Mouse (Mus musculus) gastrocnemius, adult 18-20 months (tissue): ENCODE results near the gene Foxn3. TPM values are rescaled to one million over a fixed set of nuclear protein-coding genes. Genes with fewer than 3 reads are reported as not detected.

Experiments used
- DNase-seq: peaks from one replicate; pipeline ENCODE4 v3.0.0; 2021; ENCODE audit warnings: low spot score
- total RNA-seq, 2 experiments: library from RNA; stranded (reverse); gene quantifications; 2 replicates each; pipeline ENCODE4 v1.2.3; 2021

Gene Foxn3
- total RNA-seq, 2 experiments from 2014 or later = 187 to 214 TPM

DNA sequence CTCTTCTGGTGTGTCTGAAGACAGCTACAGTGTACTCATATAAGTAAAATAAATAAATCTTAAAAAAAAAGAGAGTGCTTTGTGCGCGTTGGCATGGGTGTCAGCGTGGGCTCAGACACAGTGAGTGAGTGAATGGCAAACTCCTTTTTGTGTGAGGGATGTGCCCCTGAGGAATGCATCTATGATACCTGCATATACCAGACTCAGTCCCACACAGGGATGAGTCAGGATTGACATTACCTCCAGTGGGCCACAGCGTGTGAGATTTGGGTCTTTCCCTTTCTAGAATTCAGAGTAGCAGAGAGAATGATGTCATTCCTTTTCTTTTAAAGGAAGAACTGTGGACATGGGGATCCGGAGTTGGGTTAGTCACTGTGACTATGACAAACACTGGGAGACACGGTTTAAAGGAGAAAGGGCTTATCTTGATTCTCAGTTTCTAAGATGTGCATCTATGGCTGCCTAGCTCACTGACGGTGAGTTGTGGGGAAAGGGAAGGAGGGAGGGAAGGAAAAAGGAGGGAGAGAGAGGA is 380.1 kb downstream of the Foxn3 start:
- no peak for DNase-seq

DNA sequence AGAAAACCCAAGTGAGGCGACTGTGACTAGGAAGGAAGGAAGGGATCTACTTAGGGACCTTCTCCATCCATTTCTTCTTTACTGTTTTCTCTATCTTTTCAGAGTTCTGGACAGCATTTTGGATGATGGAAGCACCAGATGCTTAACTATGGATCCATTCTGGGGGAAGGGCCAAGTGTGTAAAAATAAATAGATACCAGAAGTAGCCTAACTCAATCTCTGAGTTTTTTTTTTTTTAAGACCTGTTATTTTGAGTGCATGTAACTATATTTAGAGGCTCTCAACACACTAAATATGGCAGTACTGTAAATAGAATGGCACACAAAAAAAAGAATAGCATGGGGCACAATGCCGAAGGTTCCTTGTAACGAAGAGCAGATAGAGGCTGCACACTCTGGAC is 381.0 kb downstream of the Foxn3 start:
- DNase-seq = no peak

DNA sequence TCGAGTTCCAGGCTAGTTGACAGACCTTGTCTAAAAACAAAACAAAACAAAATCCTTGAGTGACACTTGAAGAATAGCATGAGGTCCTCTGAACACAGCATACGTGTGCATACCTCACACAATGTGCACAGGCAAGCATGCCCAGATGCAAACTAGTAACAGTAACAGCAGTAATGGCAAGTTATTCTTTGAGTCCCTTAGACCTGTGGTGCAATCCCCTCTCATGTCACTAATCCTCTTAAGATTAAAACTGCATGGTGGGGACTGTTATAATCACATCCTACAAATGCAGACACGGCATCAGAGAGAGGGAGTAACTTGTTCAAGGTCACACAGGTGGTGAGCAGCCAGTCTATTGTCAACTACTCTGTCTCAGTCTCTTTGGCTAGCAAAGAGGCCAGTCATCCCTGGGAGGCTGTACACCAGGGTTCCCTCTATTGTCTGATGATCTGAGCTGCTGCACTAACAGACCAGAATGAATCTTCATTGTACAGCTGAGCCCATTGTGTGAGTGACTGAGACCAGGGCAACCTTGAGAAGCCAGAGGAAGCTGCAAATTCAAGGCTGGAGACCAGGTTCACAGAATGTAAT is 383.1 kb downstream of the Foxn3 start:
- no peak for DNase-seq

DNA sequence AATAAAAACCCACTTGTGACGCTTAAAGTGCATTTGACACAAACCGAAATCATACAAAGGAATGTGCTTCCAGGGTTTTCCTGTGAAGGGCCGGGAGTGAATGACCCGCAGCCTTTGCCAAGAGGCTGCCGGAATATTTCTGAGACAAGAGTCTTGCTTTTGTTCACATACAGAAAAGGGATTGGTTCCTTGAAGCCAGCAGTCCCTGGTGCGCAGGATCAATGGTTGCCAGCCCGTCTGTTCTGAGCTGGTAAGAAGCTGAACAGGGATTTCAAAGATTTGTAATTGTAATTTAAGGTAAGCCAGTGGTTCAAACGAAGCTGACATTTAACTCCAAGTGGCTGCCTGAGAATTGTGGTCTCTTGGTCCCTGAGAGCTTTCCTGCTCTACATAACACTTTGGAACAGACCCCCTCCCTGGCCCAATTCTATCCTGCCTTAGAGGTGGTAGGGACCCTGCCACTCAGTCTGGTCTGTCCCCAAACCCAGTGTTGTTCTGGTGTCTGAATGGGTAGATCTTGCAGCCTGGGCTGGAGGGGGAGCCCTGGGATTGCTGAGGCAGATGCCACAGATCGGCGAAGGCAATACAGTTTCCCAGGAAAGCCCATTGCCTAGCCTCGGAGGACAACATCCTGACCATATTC is 388.3 kb downstream of the Foxn3 start:
- no peak for DNase-seq

DNA sequence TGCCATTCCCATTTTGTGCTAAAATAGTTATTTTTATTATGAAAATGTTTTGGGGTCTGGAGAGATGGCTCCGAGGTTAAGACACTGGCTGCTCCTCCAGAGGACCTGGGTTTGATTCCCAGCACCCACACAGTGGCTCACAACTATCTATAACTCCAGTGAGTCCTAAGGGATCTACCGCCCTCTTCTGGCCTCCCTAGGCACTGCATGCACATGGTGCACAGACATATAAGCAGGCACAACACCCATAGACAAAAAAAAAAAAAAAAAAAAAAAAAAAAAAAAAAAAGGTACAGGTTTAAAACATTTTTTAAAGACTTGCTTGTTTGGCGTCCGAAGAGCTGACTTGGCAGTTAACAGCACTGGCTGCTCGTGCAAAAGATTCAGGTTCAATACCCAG is 391.2 kb downstream of the Foxn3 start:
- DNase-seq = no peak

DNA sequence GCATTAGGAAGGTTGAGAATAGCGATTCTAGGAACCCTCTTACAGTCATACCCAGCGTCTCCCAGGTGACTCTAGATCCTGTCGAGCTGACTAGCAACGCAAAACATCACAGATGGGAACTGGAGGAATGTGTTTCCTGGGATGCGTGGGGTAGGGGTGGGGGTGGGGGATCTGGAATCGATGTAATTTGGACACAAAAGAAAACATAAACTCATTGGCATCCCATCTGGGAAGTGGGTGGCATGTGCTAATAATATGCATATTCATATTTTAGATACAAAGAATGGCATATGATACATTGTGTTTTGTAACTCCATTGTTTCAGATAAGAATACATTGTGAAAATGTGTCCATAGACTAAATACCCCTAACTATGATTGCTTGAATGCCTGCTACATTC is 393.5 kb downstream of the Foxn3 start:
- DNase-seq = no peak

DNA sequence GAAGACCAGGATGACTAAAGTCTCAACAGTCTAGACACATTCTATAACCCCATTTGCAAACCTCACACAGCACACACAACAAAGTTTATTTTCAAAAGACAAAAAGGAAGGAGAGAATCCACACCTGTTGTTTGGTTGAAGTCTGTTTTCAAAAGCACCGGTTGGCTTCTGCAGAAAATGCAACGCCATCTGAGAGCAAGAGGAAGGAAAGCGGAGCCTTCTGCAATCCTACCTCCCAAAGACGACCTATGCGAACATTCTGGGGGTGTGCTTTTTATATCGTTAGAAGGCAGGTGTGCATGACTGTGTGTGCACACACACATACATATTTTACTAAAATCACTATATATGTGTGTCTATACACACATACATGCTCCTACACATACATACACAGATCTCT is 397.3 kb downstream of the Foxn3 start:
- DNase-seq = no peak

DNA sequence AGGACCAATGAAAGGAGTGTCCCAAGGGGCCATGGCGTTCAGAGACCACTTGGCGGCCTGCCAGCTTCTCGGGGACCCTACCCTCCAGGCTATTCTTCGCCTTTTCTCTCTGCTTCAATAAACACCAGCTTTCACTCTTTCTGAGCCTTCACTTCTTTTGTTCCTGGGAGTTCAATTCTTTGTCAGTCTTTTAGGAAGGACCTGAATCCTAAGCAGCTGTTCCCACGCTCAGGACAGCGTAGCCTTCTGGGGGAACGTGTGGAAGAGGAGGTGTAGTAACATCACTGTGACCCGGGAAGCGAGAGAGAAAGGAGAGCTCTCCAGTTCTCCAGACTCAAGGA is 400.1 kb downstream of the Foxn3 start:
- no peak for DNase-seq

DNA sequence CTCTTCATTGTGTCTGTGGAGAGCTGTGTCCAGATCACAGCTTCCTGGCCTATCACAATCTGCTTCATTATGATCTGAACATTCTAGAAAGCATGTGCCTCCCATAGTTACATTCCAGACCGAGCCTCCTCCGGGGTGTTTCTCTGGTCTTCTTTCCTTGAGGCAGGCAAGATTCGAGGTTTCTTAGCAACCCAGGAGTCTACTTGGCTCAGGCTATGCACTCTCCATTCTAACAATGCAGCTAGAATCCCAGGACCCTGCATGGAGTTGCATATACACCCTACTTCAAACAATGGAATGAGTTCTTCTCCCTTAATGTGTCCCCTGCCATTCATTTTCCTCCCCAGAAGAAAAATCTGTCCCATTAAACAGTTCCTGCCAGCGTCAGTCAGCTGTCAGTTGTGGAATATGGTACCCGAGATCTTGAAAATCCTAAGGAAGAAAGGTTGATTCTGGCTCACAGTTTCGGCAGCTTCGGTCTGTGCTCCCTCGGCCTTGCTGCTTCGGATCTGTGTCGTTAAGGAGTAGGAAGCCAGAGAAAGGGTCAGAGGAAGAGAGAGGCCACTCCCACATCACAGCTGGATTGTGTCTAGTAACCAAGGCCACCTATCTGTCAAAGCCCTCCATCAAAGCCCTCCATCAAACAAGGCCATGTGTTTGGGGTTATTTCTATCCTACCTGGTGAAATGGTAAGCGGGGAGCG is 400.6 kb downstream of the Foxn3 start:
- no peak for DNase-seq

DNA sequence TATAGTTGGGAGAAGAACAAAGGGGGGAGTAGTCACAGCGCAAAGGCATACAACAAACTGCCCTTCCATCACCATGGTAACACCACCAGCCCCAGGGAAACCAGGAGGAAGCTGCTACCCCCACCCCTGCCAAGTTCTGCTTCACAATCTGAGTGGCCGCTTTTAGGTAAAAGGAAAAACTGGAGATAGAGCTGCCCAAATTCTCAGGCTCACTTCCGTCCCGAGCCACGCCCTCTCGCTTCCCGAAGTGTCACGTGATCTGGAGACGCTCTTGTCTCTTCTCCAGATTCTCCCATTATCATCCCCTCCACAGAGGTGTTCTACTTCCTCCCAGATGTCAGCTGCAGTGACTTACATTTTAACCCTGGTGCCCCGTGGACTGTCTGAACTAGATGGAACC is 401.2 kb downstream of the Foxn3 start:
- no peak for DNase-seq

DNA sequence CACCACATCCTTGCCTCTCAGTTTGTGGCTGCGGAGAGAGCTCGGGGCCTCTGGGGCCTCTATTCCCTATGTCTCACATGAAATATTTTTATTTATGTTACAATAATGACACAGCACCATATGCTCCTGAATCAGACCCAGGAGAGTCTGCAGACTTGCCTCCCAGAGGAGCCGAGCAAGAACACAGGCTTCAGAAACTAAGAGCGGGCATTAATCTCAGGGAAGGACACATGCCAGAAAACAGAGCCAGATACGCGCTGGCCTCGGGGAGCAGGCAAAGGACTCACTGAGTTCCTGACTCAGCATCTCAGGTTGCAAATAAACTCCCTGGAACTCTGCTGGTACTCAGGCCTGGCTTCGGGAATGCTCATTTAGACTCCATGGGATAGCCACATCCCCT is 403.3 kb downstream of the Foxn3 start:
- peak; percentile 74 for DNase-seq

DNA sequence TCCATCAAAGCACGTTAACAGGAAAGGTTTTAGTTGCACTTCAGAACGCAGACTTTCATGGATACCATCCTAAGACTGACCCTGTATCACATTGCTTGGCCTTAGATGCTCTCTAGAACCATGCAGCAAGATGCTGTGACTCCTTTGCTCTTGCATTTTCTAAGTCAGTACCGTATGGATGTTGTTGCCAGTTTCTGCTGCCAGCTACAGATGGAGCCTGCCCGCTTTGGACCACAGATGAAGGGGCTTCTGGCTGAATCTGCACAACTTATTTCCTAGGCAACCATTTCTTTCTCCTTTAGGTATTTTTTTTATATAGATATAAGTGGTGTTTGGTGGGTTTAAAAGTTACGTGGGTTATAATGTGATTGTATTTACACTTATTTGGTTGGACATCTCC is 407.5 kb downstream of the Foxn3 start:
- DNase-seq = no peak

DNA sequence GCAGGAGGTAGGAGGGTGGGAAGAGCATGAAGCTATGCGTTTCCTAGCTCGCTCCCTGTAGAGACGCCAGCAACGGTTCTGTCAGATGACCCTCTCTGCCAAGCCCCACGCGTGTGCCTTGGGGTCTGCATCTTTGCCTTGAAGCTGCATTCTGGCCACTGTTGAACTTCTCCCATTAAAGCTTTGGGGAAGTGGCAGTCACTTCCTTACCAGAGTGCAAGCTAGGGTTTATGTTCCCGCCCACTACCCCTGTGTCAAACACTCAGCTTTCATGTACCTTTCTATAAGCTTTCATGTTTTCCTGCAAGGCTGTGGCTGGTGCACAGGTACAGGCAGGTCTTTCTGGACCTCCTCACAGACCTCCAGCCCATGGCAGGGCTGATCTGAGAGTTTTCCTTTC is 409.2 kb downstream of the Foxn3 start:
- DNase-seq = no peak

DNA sequence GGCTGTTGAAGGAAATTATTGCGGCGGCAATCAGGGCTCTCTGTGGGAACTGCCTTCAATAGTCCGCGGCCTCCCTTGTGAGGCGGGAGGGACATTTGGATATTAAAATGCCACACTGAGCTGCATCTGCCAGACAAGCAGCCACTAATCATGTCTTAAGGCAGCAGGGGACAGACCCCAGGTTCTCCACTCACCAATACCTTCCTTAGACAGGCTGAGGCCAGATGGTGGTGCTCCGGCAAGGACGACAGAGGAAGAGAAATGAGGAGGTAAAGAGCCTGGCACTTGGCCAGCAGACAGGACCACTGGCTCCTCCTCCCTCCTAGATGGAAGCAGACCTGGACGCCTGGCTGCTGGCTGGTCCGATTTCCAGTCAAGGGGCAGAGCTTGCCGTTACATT is 409.7 kb downstream of the Foxn3 start:
- no peak for DNase-seq

DNA sequence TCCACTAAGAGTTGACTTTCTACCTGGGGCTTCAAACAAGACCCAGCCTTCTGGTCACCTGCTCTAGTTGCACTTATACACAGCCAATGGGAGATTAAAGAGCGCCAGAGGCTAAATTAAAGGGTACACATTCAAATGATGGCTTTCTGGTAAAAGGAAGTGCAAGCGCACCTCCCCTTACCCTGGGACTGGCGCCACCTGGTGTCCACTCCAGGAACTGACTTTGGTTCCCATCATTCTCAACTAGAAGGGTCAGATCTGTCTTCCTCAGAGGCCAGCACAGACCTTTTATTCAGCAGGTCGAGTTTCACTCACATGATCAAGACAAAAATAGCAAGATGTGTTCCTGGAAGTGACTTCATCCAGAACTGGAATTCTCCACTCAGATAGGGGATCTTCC is 413.3 kb downstream of the Foxn3 start:
- peak; percentile 67 for DNase-seq

DNA sequence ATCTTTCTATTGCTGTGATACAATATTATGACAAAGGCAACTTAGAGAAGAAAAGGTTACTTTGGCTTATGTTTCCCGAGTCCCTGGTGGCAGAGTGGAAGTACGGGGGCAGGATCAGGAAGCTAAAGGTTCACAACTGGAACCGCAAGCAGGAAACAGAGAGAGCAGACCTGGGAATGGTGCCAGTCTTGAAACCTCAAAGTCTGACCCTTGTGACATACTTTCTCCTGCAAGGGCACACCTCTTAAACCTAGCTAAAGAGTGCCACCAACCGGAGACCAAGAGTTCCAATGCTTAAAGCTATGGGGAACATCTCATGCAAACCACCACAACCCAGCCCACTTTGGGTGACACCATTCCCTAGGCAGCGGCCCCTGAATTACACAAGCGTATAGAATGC is 414.2 kb downstream of the Foxn3 start:
- no peak for DNase-seq
